ENCODE assay signal across 21 mouse cellular contexts in the genomic region with DNA sequence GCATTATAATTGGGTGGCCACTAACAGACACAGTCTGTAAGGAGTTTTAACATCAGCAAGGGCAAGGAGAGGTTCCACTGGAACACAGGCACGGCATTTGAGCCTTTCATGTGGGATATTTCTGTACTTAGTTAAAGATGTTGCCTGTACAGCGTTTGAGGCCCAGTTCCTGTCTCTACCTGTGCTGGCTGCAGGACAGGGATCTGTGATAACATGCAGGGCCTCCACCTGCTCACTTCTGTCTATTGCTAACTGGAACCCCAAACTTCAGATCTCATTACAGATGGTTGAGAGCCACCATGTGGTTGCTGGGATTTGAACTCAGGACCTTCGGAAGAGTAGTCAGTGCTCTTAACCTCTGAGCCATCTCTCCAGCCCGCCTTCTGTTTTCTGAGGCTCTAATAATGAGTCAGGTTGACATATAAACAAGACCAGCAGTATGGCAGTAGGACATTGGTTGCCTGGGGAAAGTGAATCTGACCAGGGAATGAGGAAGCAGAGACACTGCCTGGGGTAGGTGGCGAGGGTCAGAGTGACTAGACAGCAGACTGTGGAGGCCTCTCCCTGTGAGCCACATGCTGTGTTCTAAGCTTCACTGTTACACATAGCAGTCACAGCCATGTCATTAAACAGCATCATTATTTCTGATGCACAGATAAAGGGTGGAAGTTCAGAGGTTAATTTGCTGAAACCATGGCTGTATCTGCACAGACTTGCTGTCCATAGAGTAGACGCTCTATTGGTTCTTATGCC.
DNase-seq lines count a peak whose midpoint lies in the region; ATAC-seq and TF ChIP-seq lines count a peak whose summit lies in the region.
"Had no signal": no experiment of that assay in that cellular context is flagged by ENCODE, and none has a peak within 500 bp of the region (broad histone marks: within the 10 kb centered on the region; RNA-seq: fewer than 3 reads in every experiment).

No protein-coding gene starts in this region.

- H3K27me3 ChIP-seq in heart, embryonic 11.5 days (ENCODE audit: control insufficient read depth, insufficient read depth, low read length) = no peaks in the 10 kb centered on the region
- H3K27me3 ChIP-seq in cerebellum, adult 2 months (ENCODE audit: control insufficient read depth, insufficient read depth, low read length) = no peaks in the 10 kb centered on the region
- H3K27me3 ChIP-seq in intestine, embryonic 16.5 days (replicated peaks; ENCODE audit: control insufficient read depth, insufficient read depth, low read length) = no peaks in the 10 kb centered on the region
- H3K27me3 ChIP-seq: forebrain, embryonic 15.5 days; heart, embryonic 15.5 days; midbrain, embryonic 15.5 days had no signal

- H3K4me1 ChIP-seq in heart, embryonic 11.5 days (ENCODE audit: control insufficient read depth, insufficient read depth, low read length) = no peaks in the 10 kb centered on the region; the same call in 1 of the 2 replicates
- peaks cover 13% of the 10 kb centered on the region for H3K4me1 ChIP-seq in cerebellum, adult 2 months (ENCODE audit: control insufficient read depth, insufficient read depth, low read length)
- no peaks in the 10 kb centered on the region for H3K4me1 ChIP-seq in intestine, embryonic 16.5 days (ENCODE audit: control insufficient read depth, insufficient read depth, low read length)
- H3K4me1 ChIP-seq: heart, embryonic 15.5 days; neural tube, embryonic 12.5 days had no signal

- 81% methylated on average over 6 of the region's 6 CpGs for WGBS in heart, embryonic 11.5 days (ENCODE audit: insufficient replicate concordance)
- WGBS in cerebellum, adult 2 months = 59% methylated on average over 6 of the region's 6 CpGs
- 77% methylated on average over 6 of the region's 6 CpGs for WGBS in intestine, embryonic 16.5 days

- H3K36me3 ChIP-seq in heart, embryonic 11.5 days (ENCODE audit: control insufficient read depth, insufficient read depth, low read length) = no peaks in the 10 kb centered on the region
- H3K36me3 ChIP-seq in intestine, embryonic 16.5 days (ENCODE audit: control insufficient read depth, insufficient read depth, low read length) = no peaks in the 10 kb centered on the region
- H3K36me3 ChIP-seq: forebrain, embryonic 15.5 days; heart, embryonic 15.5 days; hindbrain, embryonic 12.5 days; midbrain, embryonic 15.5 days; neural tube, embryonic 12.5 days had no signal

- no peak overlapping the region for H3K27ac ChIP-seq in heart, embryonic 11.5 days (ENCODE audit: low read depth, low read length)
- H3K27ac ChIP-seq in cerebellum, adult 2 months (ENCODE audit: insufficient read depth, low read length) = no peak overlapping the region
- H3K27ac ChIP-seq in intestine, embryonic 16.5 days (ENCODE audit: low read length) = no peak overlapping the region
- H3K27ac ChIP-seq: forebrain, embryonic 15.5 days; heart, embryonic 15.5 days; hindbrain, embryonic 12.5 days; liver, embryonic 14.5 days; midbrain, embryonic 15.5 days; neural tube, embryonic 12.5 days had no signal

- no peak overlapping the region for H3K4me3 ChIP-seq in heart, embryonic 11.5 days (ENCODE audit: low read depth, low read length)
- H3K4me3 ChIP-seq in cerebellum, adult 2 months (replicated peaks; ENCODE audit: insufficient read depth, low read depth, low read length) = no peak overlapping the region
- no peak overlapping the region for H3K4me3 ChIP-seq in intestine, embryonic 16.5 days (ENCODE audit: low read length)
- H3K4me3 ChIP-seq: forebrain, embryonic 15.5 days; heart, embryonic 15.5 days; hindbrain, embryonic 12.5 days; midbrain, embryonic 15.5 days; neural tube, embryonic 12.5 days had no signal

- no peaks in the 10 kb centered on the region for H3K9me3 ChIP-seq in heart, embryonic 11.5 days (replicated peaks; ENCODE audit: control insufficient read depth, low read length)
- H3K9me3 ChIP-seq in intestine, embryonic 16.5 days (ENCODE audit: control insufficient read depth, low read length) = no peaks in the 10 kb centered on the region
- H3K9me3 ChIP-seq: forebrain, embryonic 15.5 days; heart, embryonic 15.5 days; hindbrain, embryonic 12.5 days; midbrain, embryonic 15.5 days; neural tube, embryonic 12.5 days had no signal

- no peak for TF ChIP-seq CTCF in cerebellum, adult 2 months (IDR thresholded peaks at IDR 0.05; ENCODE audit: borderline replicate concordance, insufficient read depth, low read depth, low read length)

- DNase-seq in heart, adult 11 months = peak; percentile 71
- DNase-seq in cerebellum, adult 2 months = peak; percentile 44 to 67
- peak; percentile 48 to 61 for DNase-seq in cerebellum, postnatal 25 days
- peak; percentile 22 for DNase-seq in retina, postnatal 1 day
- no peak for DNase-seq in lung, postnatal 4 days
- DNase-seq: gastrocnemius, postnatal 36 days; kidney, adult 9 months; kidney, postnatal 10 days; layer of hippocampus, adult 9-11 months; liver; lung, adult 2 months; right cerebral cortex, postnatal 14 days had no signal

- ATAC-seq in heart, embryonic 11.5 days (replicated peaks; ENCODE audit: insufficient number of reproducible peaks, low FRiP score, low TSS enrichment) = no peak
- ATAC-seq in intestine, embryonic 16.5 days = no peak
- ATAC-seq: forebrain, embryonic 15.5 days; intestine, postnatal 0 days; midbrain, embryonic 15.5 days had no signal

- no peak overlapping the region for H3K4me2 ChIP-seq in heart, embryonic 11.5 days
- H3K4me2 ChIP-seq in intestine, embryonic 16.5 days (ENCODE audit: low read depth, low read length) = no peak overlapping the region
- H3K4me2 ChIP-seq: forebrain, embryonic 15.5 days; heart, embryonic 15.5 days; hindbrain, embryonic 12.5 days; midbrain, embryonic 15.5 days; neural tube, embryonic 12.5 days had no signal

- no peak overlapping the region for H3K9ac ChIP-seq in heart, embryonic 11.5 days (ENCODE audit: low read depth, low read length)
- no peak overlapping the region for H3K9ac ChIP-seq in intestine, embryonic 16.5 days (ENCODE audit: low read depth, low read length)
- H3K9ac ChIP-seq: forebrain, embryonic 15.5 days; heart, embryonic 15.5 days; hindbrain, embryonic 12.5 days; liver, embryonic 14.5 days; midbrain, embryonic 15.5 days; neural tube, embryonic 12.5 days had no signal

- TF ChIP-seq POLR2A in cerebellum, adult 2 months (IDR thresholded peaks at IDR 0.05; ENCODE audit: borderline replicate concordance, insufficient read depth, low read length) = no peak

Comparison
In these comparisons a context has a peak if more than half of its experiments do, and no peak if none do; other contexts are left out.
1. DNase-seq: peak in heart, adult 11 months (single experiment), cerebellum, adult 2 months (2 of 2), cerebellum, postnatal 25 days (2 of 2) and retina, postnatal 1 day (single experiment); none in lung, postnatal 4 days (0 of 2).